Mouse (Mus musculus): ENCODE measurements around the gene Duxbl3. TPM values are rescaled to one million over a fixed set of nuclear protein-coding genes. Genes with fewer than 3 reads are reported as not detected.
"Not testable (repeated sequence)": the region's sequence is repeated elsewhere in the genome, so short reads cannot be mapped to it uniquely, and the experiment has no call there.

Duxbl3 gene
- total RNA-seq (2014; fragmentation: Nextera tagmentation) (not detected in 2 replicates), total RNA-seq (2017) (not detected in 2 replicates)

- not testable (repeated sequence) for ATAC-seq (replicated peaks; ENCODE audit: low FRiP score, low TSS enrichment, poor library complexity, severe bottlenecking)
Measured at GRCm38 (mm10) chr14:26257756-26258617, at the start of gene Duxbl3. Duxbl3 (plus strand) TSS chr14:26257962.

- not testable (repeated sequence) for ATAC-seq (replicated peaks; ENCODE audit: low FRiP score, low TSS enrichment, poor library complexity, severe bottlenecking)
Measured at GRCm38 (mm10) chr14:26216233-26217000, 41.3 kb upstream of the Duxbl3 start.

GRCm38 (mm10) chr14:26237183-26237582, 20.6 kb upstream of the Duxbl3 start:
- not testable (repeated sequence) for ATAC-seq (replicated peaks; ENCODE audit: low FRiP score, low TSS enrichment, poor library complexity, severe bottlenecking)

- ATAC-seq (replicated peaks; ENCODE audit: low FRiP score, low TSS enrichment, poor library complexity, severe bottlenecking): not testable (repeated sequence)
Measured at GRCm38 (mm10) chr14:26258729-26259128, 967 bp downstream of the Duxbl3 start.

GRCm38 (mm10) chr14:26286737-26287136, 29.0 kb downstream of the Duxbl3 start:
- not testable (repeated sequence) for ATAC-seq (replicated peaks; ENCODE audit: low FRiP score, low TSS enrichment, poor library complexity, severe bottlenecking)

GRCm38 (mm10) chr14:26293859-26294258, 36.1 kb downstream of the Duxbl3 start:
- no peak for ATAC-seq (replicated peaks; ENCODE audit: low FRiP score, low TSS enrichment, poor library complexity, severe bottlenecking)

GRCm38 (mm10) chr14:26297055-26297454, 39.3 kb downstream of the Duxbl3 start:
- no peak for ATAC-seq (replicated peaks; ENCODE audit: low FRiP score, low TSS enrichment, poor library complexity, severe bottlenecking)

- no peak for ATAC-seq (replicated peaks; ENCODE audit: low FRiP score, low TSS enrichment, poor library complexity, severe bottlenecking)
Measured at GRCm38 (mm10) chr14:26297484-26297883, 39.7 kb downstream of the Duxbl3 start.

- no peak; the same call in 1 of the 2 replicates for ATAC-seq (replicated peaks; ENCODE audit: low FRiP score, low TSS enrichment, poor library complexity, severe bottlenecking)
Measured at GRCm38 (mm10) chr14:26303111-26303510, 45.3 kb downstream of the Duxbl3 start.

- ATAC-seq (replicated peaks; ENCODE audit: low FRiP score, low TSS enrichment, poor library complexity, severe bottlenecking): peak; percentile 70; the same call in 1 of the 2 replicates
Measured at GRCm38 (mm10) chr14:26306032-26306431, 48.3 kb downstream of the Duxbl3 start.

GRCm38 (mm10) chr14:26308813-26309212, 51.1 kb downstream of the Duxbl3 start:
- ATAC-seq (replicated peaks; ENCODE audit: low FRiP score, low TSS enrichment, poor library complexity, severe bottlenecking): no peak

GRCm38 (mm10) chr14:26309511-26309910, 51.7 kb downstream of the Duxbl3 start:
- no peak for ATAC-seq (replicated peaks; ENCODE audit: low FRiP score, low TSS enrichment, poor library complexity, severe bottlenecking)

GRCm38 (mm10) chr14:26316246-26316730, 58.5 kb downstream of the Duxbl3 start:
- no peak for ATAC-seq (replicated peaks; ENCODE audit: low FRiP score, low TSS enrichment, poor library complexity, severe bottlenecking)

Other genes starting within 250 kb of the Duxbl3 start
- not detected in 2 replicates for gene Gm9780, start 215.3 kb upstream of the Duxbl3 start, total RNA-seq (2014; fragmentation: Nextera tagmentation)
- not detected in 2 replicates for gene Gm9780, start 215.3 kb upstream of the Duxbl3 start, total RNA-seq (2017)
- gene Tmem254c, start 190.6 kb upstream of the Duxbl3 start, total RNA-seq (2014; fragmentation: Nextera tagmentation): 32.7 TPM in 1 of 2 replicates, not detected in the other
- gene Tmem254c, start 190.6 kb upstream of the Duxbl3 start, total RNA-seq (2017): 18.2 and 43.4 TPM in 2 replicates
- gene Cphx2, start 176.4 kb upstream of the Duxbl3 start, total RNA-seq (2014; fragmentation: Nextera tagmentation): not detected in 2 replicates
- not detected in 2 replicates for gene Cphx2, start 176.4 kb upstream of the Duxbl3 start, total RNA-seq (2017)
- not detected in 2 replicates for gene Cphx3, start 175.7 kb upstream of the Duxbl3 start, total RNA-seq (2014; fragmentation: Nextera tagmentation)
- not detected in 2 replicates for gene Cphx3, start 175.7 kb upstream of the Duxbl3 start, total RNA-seq (2017)
- gene Duxbl2, start 139.6 kb upstream of the Duxbl3 start, total RNA-seq (2014; fragmentation: Nextera tagmentation): not detected in 2 replicates
- not detected in 2 replicates for gene Duxbl2, start 139.6 kb upstream of the Duxbl3 start, total RNA-seq (2017)
- gene Plac9b, start 75.5 kb upstream of the Duxbl3 start, total RNA-seq (2014; fragmentation: Nextera tagmentation): not detected in 2 replicates
- gene Plac9b, start 75.5 kb upstream of the Duxbl3 start, total RNA-seq (2017): not detected in 2 replicates
- 9.3 and 33.6 TPM in 2 replicates for gene Tmem254b, start 50.9 kb upstream of the Duxbl3 start, total RNA-seq (2014; fragmentation: Nextera tagmentation)
- gene Tmem254b, start 50.9 kb upstream of the Duxbl3 start, total RNA-seq (2017): 21.8 and 24.0 TPM in 2 replicates